Mouse (Mus musculus) adrenal gland, adult 8-10 months (tissue): ENCODE measurements at regions not wholly inside any gene's neighbourhood (a gene's known extent, or its start where the extent isn't known, plus 50 kb on each side); places are given as distances from the start of the nearest gene placed in this dataset.
"Not testable (repeated sequence)": the region's sequence is repeated elsewhere in the genome, so short reads cannot be mapped to it uniquely, and the experiment has no call there.

Experiments
- DNase-seq: peaks from one replicate; pipeline ENCODE4 v3.0.0; 2022
- microRNA-seq, 2 experiments: library from miRNA; unstranded; fragments of <30 nt; microRNA quantifications; one replicate each; pipeline ENCODE4 v1.2.0; 2022

GRCm38 (mm10) chr10:126337426-126337825 lies 371.5 kb downstream of the Lrig3 start:
- no peak for DNase-seq

GRCm38 (mm10) chr10:126333786-126334185 lies 367.8 kb downstream of the Lrig3 start:
- DNase-seq: no peak

- DNase-seq: peak; percentile 77
Observed at GRCm38 (mm10) chr10:126330305-126330969, 364.5 kb downstream of the Lrig3 start.

- no peak for DNase-seq
Observed at GRCm38 (mm10) chr10:126320831-126321230, 354.9 kb downstream of the Lrig3 start.

GRCm38 (mm10) chr10:126319795-126320194 lies 353.8 kb downstream of the Lrig3 start:
- no peak for DNase-seq

GRCm38 (mm10) chr10:126299962-126300361 lies 334.0 kb downstream of the Lrig3 start:
- DNase-seq: no peak

GRCm38 (mm10) chr10:126298211-126298610 lies 332.2 kb downstream of the Lrig3 start:
- DNase-seq: no peak

GRCm38 (mm10) chr10:126295853-126296252 lies 329.9 kb downstream of the Lrig3 start:
- peak; percentile 22 for DNase-seq

- DNase-seq: no peak
Observed at GRCm38 (mm10) chr10:126291765-126292164, 325.8 kb downstream of the Lrig3 start.

GRCm38 (mm10) chr10:126285096-126285495 lies 319.1 kb downstream of the Lrig3 start:
- not testable (repeated sequence) for DNase-seq

- no peak for DNase-seq
Observed at GRCm38 (mm10) chr10:126270376-126270775, 304.4 kb downstream of the Lrig3 start.

- peak; percentile 7 for DNase-seq
Observed at GRCm38 (mm10) chr10:126267321-126267998, 301.5 kb downstream of the Lrig3 start.

GRCm38 (mm10) chr10:126257171-126257570 lies 291.2 kb downstream of the Lrig3 start:
- no peak for DNase-seq

GRCm38 (mm10) chr10:126254198-126254597 lies 288.2 kb downstream of the Lrig3 start:
- no peak for DNase-seq

- no peak for DNase-seq
Observed at GRCm38 (mm10) chr10:126249176-126249575, 283.2 kb downstream of the Lrig3 start.

- DNase-seq: no peak
Observed at GRCm38 (mm10) chr10:126243051-126243450, 277.1 kb downstream of the Lrig3 start.

GRCm38 (mm10) chr10:126239536-126239935 lies 273.6 kb downstream of the Lrig3 start:
- no peak for DNase-seq

Small RNAs in the stretch of these regions (microRNA-seq; reads per million reads assigned to microRNA genes)
- 2.3 to 14.7 reads per million in 2 experiments for gene Mir378d
